Mouse (Mus musculus) thymus, postnatal 25 days (tissue): Measurements from ENCODE around the gene Bcl2l10.
A peak's percentile ranks its signal among the peaks of the same experiment; 100 is the strongest.

Source experiments
- DNase-seq: peaks from one replicate; pipeline ENCODE4 v3.0.0; 2022

Gene Bcl2l10

DNA sequence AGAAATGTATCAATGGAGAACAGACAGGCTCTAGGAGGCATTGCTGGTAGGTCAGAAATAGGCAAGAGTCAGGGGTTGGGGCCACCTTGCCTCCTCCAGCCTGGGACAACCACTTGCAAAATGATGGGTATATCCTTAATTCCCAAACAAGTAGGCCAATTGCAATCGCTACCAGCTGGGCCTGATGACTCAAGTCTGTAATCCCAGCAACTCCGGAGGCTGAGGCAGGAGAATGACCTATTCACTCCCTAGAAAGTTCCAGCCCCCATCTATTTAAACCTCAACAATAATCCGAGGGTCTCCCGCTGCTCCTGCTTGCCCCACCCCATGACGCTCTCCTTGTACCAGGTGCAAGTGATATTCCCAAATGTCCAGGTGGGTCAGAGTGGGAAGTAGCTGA is at the start of gene Bcl2l10:
Gene Bcl2l10, plus strand, starts transcription at position 301 of the 400 bp plus-strand sequence.
- no peak for DNase-seq

GRCm38 (mm10) chr9:75299342-75299741 is 48.2 kb upstream of the Bcl2l10 start:
- peak; percentile 23 for DNase-seq

DNA sequence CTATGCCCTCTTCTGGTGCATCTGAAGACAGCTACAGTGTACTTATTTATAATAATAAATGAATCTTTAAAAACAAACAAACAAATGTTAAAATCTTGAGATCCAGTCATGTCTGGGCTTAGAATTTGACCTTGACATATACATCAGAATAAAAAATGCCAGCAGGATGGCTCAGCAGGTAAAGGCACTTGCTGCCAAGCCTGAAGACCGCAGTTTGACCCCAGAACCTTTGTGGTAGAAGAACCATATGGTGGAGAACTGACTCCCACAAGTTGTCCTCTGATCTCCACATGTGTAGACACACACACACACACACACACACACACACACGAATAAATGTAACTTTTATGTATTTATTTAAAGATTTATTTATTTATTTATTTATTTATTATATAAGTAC is 44.5 kb upstream of the Bcl2l10 start:
- no peak for DNase-seq

DNA sequence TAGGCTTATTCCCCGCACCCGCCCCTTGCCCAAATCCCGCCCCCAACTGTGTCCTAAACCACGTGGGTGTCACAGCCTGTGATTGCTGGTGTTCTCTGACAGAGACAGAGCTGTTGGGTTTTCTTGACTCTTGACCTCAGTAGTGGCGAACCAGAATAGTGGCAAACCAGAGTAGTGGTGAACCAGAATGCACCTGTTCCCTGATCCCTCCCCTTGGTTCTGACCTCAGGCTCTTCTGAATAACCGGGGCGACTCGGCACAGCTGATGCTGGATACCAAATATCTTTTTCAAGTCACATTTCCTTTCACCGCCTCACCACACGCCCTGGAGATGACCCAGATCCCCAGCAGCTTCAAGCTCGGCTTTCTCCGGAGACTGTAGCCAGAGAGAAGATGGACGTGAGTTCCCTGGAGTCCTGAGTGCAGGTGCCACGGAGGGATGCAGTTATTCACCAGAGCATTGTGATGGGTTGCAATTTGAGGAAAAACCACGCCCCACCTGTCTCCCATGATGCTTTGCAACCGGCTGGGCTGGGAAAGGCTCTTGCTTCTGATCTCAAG is 43.8 kb upstream of the Bcl2l10 start:
- no peak for DNase-seq

DNA sequence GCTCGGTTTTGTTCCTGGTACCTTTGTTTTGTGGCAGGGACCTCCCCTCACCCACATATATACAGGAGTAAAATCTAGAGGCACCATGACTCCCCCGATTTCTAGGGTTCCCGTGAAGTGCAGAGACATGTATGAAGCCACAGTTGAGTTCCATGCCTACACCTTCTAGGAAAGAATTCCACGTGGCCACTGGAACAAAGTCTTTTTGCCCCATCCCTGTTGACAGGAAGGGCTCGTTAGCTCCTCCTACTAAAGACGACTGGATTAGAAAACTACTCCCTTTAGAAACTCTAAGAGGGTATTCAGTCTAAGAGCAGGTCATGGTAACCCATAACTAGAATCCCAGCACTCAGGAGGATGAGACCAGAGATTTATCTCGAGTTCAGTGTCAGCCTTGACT is 43.3 kb upstream of the Bcl2l10 start:
- DNase-seq, result no peak

DNA sequence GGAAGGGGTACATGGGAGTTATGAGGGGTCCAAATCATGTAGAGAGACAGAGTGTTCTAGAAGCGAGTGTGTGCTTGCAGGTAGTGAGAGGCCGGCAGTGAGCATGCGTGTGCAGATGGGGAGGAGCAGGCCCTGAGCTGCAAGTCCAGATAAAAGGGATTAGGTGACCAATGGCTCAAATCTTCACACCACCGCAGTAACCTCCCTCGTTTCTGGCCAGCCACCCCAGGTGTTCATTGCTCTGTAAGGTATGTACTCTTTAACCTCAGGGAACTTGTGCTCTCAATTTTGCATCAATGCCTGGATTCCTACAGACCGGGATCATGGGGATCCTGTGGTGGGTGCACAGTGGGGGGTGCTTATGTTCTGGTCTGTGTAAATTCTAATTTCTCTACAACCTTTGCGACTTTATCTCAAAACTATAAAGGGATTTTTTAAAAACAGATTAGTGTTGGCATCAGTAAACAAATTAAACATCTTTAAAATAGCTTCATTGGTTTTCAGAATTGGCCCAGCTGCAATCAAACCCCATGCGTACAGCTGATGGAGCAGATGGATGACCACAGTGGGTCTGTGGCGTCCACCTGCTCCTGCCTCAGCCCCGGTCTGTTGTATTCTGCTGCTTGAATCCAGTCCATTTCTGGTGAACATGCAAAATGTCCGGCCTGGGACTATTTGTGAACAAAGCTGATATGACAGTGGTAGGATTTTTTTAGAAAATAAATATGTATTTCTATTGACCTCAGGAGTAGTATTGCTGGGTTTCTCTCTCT is 41.2 kb upstream of the Bcl2l10 start, which contains the start of gene Gnb5:
Gene Gnb5, plus strand, starts transcription at position 163 of the 773 bp plus-strand sequence.
- no peak for DNase-seq

DNA sequence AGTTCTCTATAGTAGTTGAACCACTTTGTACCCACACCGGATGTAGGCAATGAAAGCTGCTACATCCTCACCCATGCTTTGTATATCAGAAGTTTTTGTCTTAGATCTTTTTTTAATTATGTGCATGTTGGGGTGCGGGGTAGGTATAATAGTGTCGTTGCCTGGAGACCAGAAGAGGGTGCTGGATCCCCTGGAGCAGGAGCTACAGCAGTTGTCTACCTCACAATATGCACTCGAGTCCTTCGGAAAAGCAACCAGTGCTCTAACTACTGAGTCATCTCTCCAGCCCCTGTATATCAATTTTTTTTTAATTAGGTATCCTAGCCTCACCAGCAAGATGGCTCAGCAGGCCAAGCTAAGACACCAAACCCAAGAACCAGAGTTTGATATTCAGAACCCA is 40.5 kb upstream of the Bcl2l10 start:
- DNase-seq, result no peak

DNA sequence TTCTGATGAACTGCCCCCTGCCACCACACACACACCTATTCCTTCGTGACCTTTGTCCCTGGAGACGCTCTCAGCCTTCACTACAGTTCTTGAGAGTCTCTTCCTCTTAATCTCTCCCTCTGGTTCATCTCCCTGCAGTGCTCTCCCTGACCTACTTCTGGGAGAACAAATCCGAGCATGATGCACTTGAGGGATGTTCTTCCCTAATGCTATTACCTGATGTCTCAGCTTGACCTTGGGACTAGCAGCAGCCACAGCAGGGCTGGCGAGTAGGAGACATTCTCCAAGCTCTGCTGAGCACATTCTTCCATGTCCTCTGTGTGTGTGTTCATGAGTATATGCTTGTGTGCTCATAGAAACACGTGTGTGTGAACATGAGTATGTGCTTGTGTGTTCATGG is 38.9 kb upstream of the Bcl2l10 start:
- DNase-seq, result no peak

- peak; percentile 81 for DNase-seq
Observed at GRCm38 (mm10) chr9:75312008-75312407, 35.5 kb upstream of the Bcl2l10 start.

- no peak for DNase-seq
Observed at GRCm38 (mm10) chr9:75313138-75313831, 34.3 kb upstream of the Bcl2l10 start.

DNA sequence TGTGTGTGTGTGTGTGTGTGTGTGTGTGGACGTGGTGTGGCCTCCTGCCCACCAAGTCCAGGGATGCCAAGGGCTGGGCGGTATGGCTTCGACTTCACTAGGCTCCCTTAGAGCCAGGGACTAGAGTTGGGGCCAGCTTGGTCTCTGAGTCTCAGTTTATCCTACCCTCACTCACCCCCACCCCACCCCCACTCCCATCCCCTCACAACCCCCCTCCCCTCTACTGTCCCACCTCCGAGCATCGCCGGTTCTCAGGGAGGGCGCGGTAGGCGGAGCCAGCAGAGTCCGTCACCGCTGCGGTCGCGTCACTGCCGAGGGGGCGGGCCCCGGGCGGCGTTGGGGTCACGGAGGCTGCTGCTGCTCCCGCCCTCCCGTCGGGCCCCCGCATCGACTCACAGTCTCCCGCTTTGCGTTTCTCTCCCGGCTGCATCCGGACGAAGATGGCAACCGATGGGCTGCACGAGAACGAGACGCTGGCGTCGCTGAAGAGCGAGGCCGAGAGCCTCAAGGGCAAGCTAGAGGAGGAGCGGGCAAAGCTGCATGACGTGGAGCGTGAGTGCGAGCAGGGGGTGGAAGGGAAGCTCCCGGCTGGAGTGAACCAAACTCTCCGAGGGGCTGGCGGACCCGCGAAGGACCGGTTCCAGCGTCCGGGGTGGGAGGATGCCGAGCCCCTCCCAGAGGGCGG is 33.6 kb upstream of the Bcl2l10 start:
- DNase-seq, result peak; percentile 85

GRCm38 (mm10) chr9:75314517-75315105 is 32.9 kb upstream of the Bcl2l10 start:
- no peak for DNase-seq

GRCm38 (mm10) chr9:75315238-75315637 is 32.3 kb upstream of the Bcl2l10 start:
- no peak for DNase-seq

GRCm38 (mm10) chr9:75316771-75317170 is 30.8 kb upstream of the Bcl2l10 start:
- no peak for DNase-seq

GRCm38 (mm10) chr9:75318196-75318595 is 29.4 kb upstream of the Bcl2l10 start:
- no peak for DNase-seq

DNA sequence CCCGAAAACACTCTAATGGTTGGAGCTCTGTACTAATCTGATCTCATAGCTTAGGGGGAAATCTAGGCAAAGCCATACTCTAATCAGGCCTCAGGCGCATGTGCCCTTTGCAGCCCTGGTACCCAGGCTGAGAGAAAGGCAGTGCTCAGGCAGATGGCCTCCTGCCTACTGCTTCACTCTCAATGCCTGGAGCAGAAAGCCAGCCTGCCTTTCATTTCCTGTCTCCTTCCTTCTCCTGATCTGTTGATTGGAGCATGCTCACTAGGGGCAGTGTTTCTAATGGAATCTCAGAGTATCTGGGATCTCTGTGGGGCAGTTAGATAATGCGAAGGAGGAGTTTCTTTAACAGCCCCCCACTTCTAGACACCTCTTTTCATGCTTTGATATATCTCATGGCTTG is 28.2 kb upstream of the Bcl2l10 start:
- DNase-seq, result no peak

- no peak for DNase-seq
Observed at GRCm38 (mm10) chr9:75322099-75322885, 25.3 kb upstream of the Bcl2l10 start.

DNA sequence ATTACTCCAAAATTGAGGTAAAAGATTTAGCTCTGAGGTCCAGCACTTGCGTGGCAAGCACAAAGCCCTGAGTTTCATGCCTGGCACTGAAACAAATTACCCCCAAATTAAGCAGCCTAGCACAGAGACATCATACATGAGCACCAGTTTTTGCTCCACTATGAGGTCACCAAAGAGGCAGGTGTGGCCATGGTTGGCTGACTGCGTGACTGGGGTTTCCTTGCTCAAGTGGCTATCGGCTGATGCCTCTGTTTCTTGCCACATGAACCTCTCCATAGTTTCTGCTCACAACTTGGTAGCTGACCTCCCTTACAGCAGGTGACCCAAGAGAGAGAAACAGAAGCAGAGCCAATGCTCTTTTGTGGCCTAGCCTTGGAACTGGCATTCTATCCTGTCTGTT is 19.5 kb upstream of the Bcl2l10 start:
- DNase-seq, result no peak

GRCm38 (mm10) chr9:75330821-75331220 is 16.7 kb upstream of the Bcl2l10 start:
- no peak for DNase-seq

DNA sequence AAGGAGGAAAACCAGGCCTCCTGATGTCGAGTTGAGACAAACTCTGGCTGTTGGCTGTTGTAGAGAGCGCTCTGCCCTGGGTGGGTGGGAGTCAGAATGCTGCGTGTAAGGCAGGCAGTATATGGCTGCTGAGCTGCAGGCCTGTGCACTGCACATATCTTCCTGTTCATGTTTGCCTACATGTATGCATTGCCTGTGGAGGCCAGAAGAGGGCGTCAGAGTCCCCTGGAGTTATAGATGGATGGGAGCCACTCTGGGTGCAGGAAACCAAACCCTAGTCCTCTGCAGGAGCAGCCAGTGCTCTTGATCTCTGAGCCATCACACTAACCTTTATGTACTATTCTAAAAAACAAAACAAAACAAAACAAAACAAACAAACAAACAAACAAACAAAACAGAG is 13.1 kb upstream of the Bcl2l10 start:
- no peak for DNase-seq

DNA sequence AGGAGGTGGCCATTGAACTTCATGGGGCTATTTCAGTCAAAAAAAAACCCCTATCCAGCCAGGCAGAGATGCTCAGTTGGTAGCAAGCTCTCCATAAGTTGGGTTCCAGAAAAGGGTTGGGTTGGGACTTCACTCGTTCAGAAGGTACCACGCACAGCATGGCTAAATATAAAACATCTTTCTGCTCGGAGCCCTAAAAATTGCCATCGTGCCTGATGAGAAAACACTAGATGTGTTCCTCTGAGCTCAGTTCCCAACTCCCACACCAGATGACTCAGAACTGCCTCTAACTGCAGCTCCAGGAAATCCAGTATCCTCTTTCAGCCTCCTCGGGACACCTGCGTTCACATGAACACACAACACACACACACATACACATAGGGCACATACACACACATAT is 9.5 kb upstream of the Bcl2l10 start:
- DNase-seq, result no peak

GRCm38 (mm10) chr9:75342433-75342832 is 5.1 kb upstream of the Bcl2l10 start:
- DNase-seq, result no peak
